Mouse (Mus musculus): ENCODE results near the gene Ipo5. TPM values are rescaled to one million over a fixed set of nuclear protein-coding genes. Genes with fewer than 3 reads are reported as not detected.

Gene Ipo5
- polyA plus RNA-seq, 1 experiment from 2014 or later = 129 TPM

GRCm38 (mm10) chr14:120881054-120881453, 30.0 kb upstream of the Ipo5 start:
- no peak for DNase-seq (ENCODE audit: low spot score)
- WGBS = 87% methylated on average over 9 of the region's 9 CpGs
- no peaks in the 10 kb centered on the region for H3K36me3 ChIP-seq (replicated peaks)

GRCm38 (mm10) chr14:120888681-120889080, 22.3 kb upstream of the Ipo5 start:
- Histone ChIP-seq H3K36me3 (replicated peaks) (no peaks in the 10 kb centered on the region), H3K4me1 (no peaks in the 10 kb centered on the region), H3K27ac (replicated peaks) (no peak overlapping the region), H3K4me3 (no peak overlapping the region), H3K9me3 (no peaks in the 10 kb centered on the region), H3K27me3 (replicated peaks; ENCODE audit: low read depth, poor library complexity, severe bottlenecking) (no peaks in the 10 kb centered on the region)
- WGBS = 87% methylated on average over 11 of the region's 11 CpGs
- DNase-seq (ENCODE audit: low spot score) = no peak

More at GRCm38 (mm10) chr14:120881054-120881453, 30.0 kb upstream of the Ipo5 start:
- no peaks in the 10 kb centered on the region for H3K27me3 ChIP-seq (replicated peaks; ENCODE audit: low read depth, poor library complexity, severe bottlenecking)
- no peaks in the 10 kb centered on the region for H3K9me3 ChIP-seq
- peaks cover 21% of the 10 kb centered on the region for H3K4me1 ChIP-seq
- no peak overlapping the region for H3K27ac ChIP-seq (replicated peaks)
- H3K4me3 ChIP-seq = no peak overlapping the region

- no peak overlapping the region for H3K4me3 ChIP-seq
- DNase-seq (ENCODE audit: low spot score) = no peak
- no peak overlapping the region for H3K27ac ChIP-seq (replicated peaks)
- no peaks in the 10 kb centered on the region for H3K36me3 ChIP-seq (replicated peaks)
- H3K27me3 ChIP-seq (replicated peaks; ENCODE audit: low read depth, poor library complexity, severe bottlenecking) = no peaks in the 10 kb centered on the region
- 76% methylated on average over 8 of the region's 8 CpGs for WGBS
- H3K9me3 ChIP-seq = no peaks in the 10 kb centered on the region
- H3K4me1 ChIP-seq = 0 out of 2 replicates have a peak, but pooled peaks cover 2% of the 10 kb centered on the region
Measured at GRCm38 (mm10) chr14:120892369-120892768, 18.7 kb upstream of the Ipo5 start.

- Histone ChIP-seq H3K27ac (replicated peaks) (no peak overlapping the region), H3K9me3 (no peaks in the 10 kb centered on the region), H3K4me1 (0 out of 2 replicates have a peak, but pooled peaks cover 2% of the 10 kb centered on the region), H3K27me3 (replicated peaks; ENCODE audit: low read depth, poor library complexity, severe bottlenecking) (no peaks in the 10 kb centered on the region), H3K36me3 (replicated peaks) (no peaks in the 10 kb centered on the region), H3K4me3 (no peak overlapping the region)
- 82% methylated on average over 11 of the region's 11 CpGs for WGBS
- no peak for DNase-seq (ENCODE audit: low spot score)
Measured at GRCm38 (mm10) chr14:120896613-120897012, 14.4 kb upstream of the Ipo5 start.

GRCm38 (mm10) chr14:120898876-120899275, 12.1 kb upstream of the Ipo5 start:
- DNase-seq (ENCODE audit: low spot score) = no peak
- Histone ChIP-seq H3K4me1 (0 out of 2 replicates have a peak, but pooled peaks cover 2% of the 10 kb centered on the region), H3K36me3 (replicated peaks) (no peaks in the 10 kb centered on the region), H3K27me3 (replicated peaks; ENCODE audit: low read depth, poor library complexity, severe bottlenecking) (no peaks in the 10 kb centered on the region), H3K27ac (replicated peaks) (no peak overlapping the region), H3K9me3 (no peaks in the 10 kb centered on the region), H3K4me3 (no peak overlapping the region)
- WGBS = 71% methylated on average over 3 of the region's 3 CpGs

- no peak overlapping the region for H3K4me3 ChIP-seq
- no peak for DNase-seq (ENCODE audit: low spot score)
- H3K9me3 ChIP-seq = no peaks in the 10 kb centered on the region
- H3K27ac ChIP-seq (replicated peaks) = no peak overlapping the region
- H3K36me3 ChIP-seq (replicated peaks) = 0 out of 2 replicates have a peak, but pooled peaks cover 5% of the 10 kb centered on the region
- H3K4me1 ChIP-seq = peaks cover 19% of the 10 kb centered on the region
- H3K27me3 ChIP-seq (replicated peaks; ENCODE audit: low read depth, poor library complexity, severe bottlenecking) = no peaks in the 10 kb centered on the region
- WGBS = 58% methylated on average over 3 of the region's 3 CpGs
Measured at GRCm38 (mm10) chr14:120909396-120909795, 1.6 kb upstream of the Ipo5 start.

GRCm38 (mm10) chr14:120910320-120910719, 704 bp upstream of the Ipo5 start:
- Histone ChIP-seq H3K36me3 (replicated peaks) (peaks cover 11% of the 10 kb centered on the region; the same call in 1 of the 2 replicates), H3K27me3 (replicated peaks; ENCODE audit: low read depth, poor library complexity, severe bottlenecking) (no peaks in the 10 kb centered on the region), H3K27ac (replicated peaks) (peak overlapping the region; percentile 92), H3K4me3 (peak overlapping the region; percentile 88), H3K4me1 (peaks cover 19% of the 10 kb centered on the region), H3K9me3 (no peaks in the 10 kb centered on the region)
- DNase-seq (ENCODE audit: low spot score) = no peak
- WGBS = under 1% methylated on average over 18 of the region's 18 CpGs

- Histone ChIP-seq H3K27ac (replicated peaks) (peak overlapping the region; percentile 92), H3K27me3 (replicated peaks; ENCODE audit: low read depth, poor library complexity, severe bottlenecking) (no peaks in the 10 kb centered on the region), H3K4me3 (peak overlapping the region; percentile 88), H3K9me3 (no peaks in the 10 kb centered on the region), H3K4me1 (peaks cover 19% of the 10 kb centered on the region), H3K36me3 (replicated peaks) (peaks cover 13% of the 10 kb centered on the region; the same call in 1 of the 2 replicates)
- peak; percentile 72 for DNase-seq (ENCODE audit: low spot score)
- WGBS = 3% methylated on average over 63 of the region's 63 CpGs
Measured at GRCm38 (mm10) chr14:120911388-120911901, 421 bp downstream of the Ipo5 start.

- Histone ChIP-seq H3K9me3 (no peaks in the 10 kb centered on the region), H3K27me3 (replicated peaks; ENCODE audit: low read depth, poor library complexity, severe bottlenecking) (no peaks in the 10 kb centered on the region), H3K4me3 (peak overlapping the region; percentile 88), H3K4me1 (peaks cover 19% of the 10 kb centered on the region), H3K36me3 (replicated peaks) (peaks cover 20% of the 10 kb centered on the region), H3K27ac (replicated peaks) (peak overlapping the region; percentile 92; the same call in 1 of the 2 replicates)
- 12% methylated on average over 11 of the region's 11 CpGs for WGBS
- no peak for DNase-seq (ENCODE audit: low spot score)
Measured at GRCm38 (mm10) chr14:120912090-120912710, 1.2 kb downstream of the Ipo5 start.

- Histone ChIP-seq H3K27ac (replicated peaks) (no peak overlapping the region), H3K9me3 (no peaks in the 10 kb centered on the region), H3K36me3 (replicated peaks) (peaks cover 28% of the 10 kb centered on the region), H3K4me1 (peaks cover 19% of the 10 kb centered on the region), H3K27me3 (replicated peaks; ENCODE audit: low read depth, poor library complexity, severe bottlenecking) (no peaks in the 10 kb centered on the region), H3K4me3 (peak overlapping the region; percentile 88)
- no peak for DNase-seq (ENCODE audit: low spot score)
- WGBS = 31% methylated on average over 7 of the region's 7 CpGs
Measured at GRCm38 (mm10) chr14:120912916-120913315, 1.9 kb downstream of the Ipo5 start.

- Histone ChIP-seq H3K27me3 (replicated peaks; ENCODE audit: low read depth, poor library complexity, severe bottlenecking) (no peaks in the 10 kb centered on the region), H3K36me3 (replicated peaks) (peaks cover 99% of the 10 kb centered on the region), H3K4me3 (no peak overlapping the region), H3K9me3 (no peaks in the 10 kb centered on the region), H3K4me1 (no peaks in the 10 kb centered on the region), H3K27ac (replicated peaks) (no peak overlapping the region)
- no peak for DNase-seq (ENCODE audit: low spot score)
- WGBS = 94% methylated on average over 4 of the region's 4 CpGs
Measured at GRCm38 (mm10) chr14:120921805-120922204, 10.8 kb downstream of the Ipo5 start.

GRCm38 (mm10) chr14:120924044-120924443, 13.0 kb downstream of the Ipo5 start:
- H3K4me1 ChIP-seq = no peaks in the 10 kb centered on the region
- no peaks in the 10 kb centered on the region for H3K9me3 ChIP-seq
- H3K27me3 ChIP-seq (replicated peaks; ENCODE audit: low read depth, poor library complexity, severe bottlenecking) = no peaks in the 10 kb centered on the region
- DNase-seq (ENCODE audit: low spot score) = no peak
- no peak overlapping the region for H3K27ac ChIP-seq (replicated peaks)
- WGBS = 94% methylated on average over 4 of the region's 4 CpGs
- peaks cover 98% of the 10 kb centered on the region for H3K36me3 ChIP-seq (replicated peaks)
- H3K4me3 ChIP-seq = no peak overlapping the region
